Mouse (Mus musculus) embryonic fibroblast, embryonic 13.5 days (primary cell): ENCODE measurements at regions not wholly inside any gene's neighbourhood (a gene's known extent, or its start where the extent isn't known, plus 50 kb on each side); places are given as distances from the start of the nearest gene placed in this dataset.

Experiments used
- H3K27ac ChIP-seq: 2 replicates; pipeline ENCODE4 v1.5.1; 2012; ENCODE audit warnings: low read length, control low read depth, inconsistent platforms; ENCODE audit not compliant: insufficient read depth
- H3K4me1 ChIP-seq: 2 replicates; pipeline ENCODE4 v1.6.1; 2011; ENCODE audit warnings: low read length; ENCODE audit not compliant: control insufficient read depth, insufficient read depth
- H3K4me3 ChIP-seq: 2 replicates; pipeline ENCODE4 v1.5.1; 2011; ENCODE audit warnings: mild to moderate bottlenecking, control low read depth, low read length; ENCODE audit not compliant: insufficient read depth
- CTCF ChIP-seq: IDR thresholded peaks from 2 replicates; pipeline ENCODE4 v1.5.1; 2011; ENCODE audit warnings: mild to moderate bottlenecking, control low read depth, low read length, moderate library complexity, borderline replicate concordance; ENCODE audit not compliant: insufficient read depth
- POLR2A ChIP-seq: IDR thresholded peaks from 2 replicates; pipeline ENCODE4 v1.6.1; 2011; ENCODE audit warnings: low read depth, mild to moderate bottlenecking, control low read depth, low read length, moderate library complexity

DNA sequence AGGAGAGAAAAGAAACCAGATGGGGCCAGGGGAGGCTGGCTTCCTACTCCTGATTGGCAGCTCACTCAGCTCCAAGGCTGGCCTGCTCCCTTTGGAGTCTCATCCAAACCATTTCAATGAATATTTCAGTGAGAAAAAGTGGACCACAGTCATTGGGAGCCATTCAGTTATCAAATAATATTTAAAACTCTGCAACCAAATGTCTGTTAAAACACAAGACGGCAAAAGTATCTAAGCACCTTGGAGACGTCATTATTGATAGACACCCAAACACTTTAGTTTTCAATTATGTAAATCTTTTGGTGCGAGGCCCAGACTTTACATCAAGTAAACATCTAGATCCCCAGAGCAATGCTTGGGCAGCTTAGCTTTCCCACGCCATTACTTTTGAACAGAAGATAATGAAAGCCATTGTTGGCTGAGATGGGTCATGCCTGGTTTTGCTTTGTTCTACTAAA is 268.1 kb upstream of the Dcn start:
- Histone ChIP-seq H3K4me1 (no peaks in the 10 kb centered on the region), H3K27ac (no peak overlapping the region), H3K4me3 (no peak overlapping the region)
- TF ChIP-seq CTCF = no peak
- no peak for TF ChIP-seq POLR2A

DNA sequence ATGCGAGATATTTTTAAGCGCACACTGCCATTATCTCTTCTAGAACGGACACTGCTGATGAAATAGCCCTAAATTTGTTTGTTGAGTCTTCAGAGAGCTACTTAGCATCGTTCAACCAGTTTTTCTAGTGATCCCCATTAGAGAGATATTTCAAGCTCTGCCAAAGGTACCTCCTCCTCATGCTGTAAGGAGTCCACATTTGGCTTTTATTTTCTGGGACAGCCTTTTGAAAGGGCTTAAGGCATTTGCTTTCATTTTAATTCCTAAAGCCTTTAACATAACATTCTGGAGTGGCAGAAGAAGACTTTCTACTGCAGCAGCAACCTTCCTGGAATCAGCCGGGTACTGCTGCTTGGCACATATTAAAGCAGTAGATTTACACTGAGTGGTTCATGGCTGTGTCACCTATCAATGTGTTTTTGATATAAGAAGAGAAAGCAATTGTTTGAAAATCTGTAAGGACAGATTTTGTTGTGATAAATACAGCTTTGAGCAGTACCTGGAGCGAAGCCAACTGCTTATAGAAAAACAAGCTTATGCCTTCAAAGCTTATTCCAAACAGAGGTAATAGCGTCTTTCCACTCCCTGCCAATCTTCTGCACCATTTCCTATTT is 267.5 kb upstream of the Dcn start:
- no peaks in the 10 kb centered on the region for H3K4me1 ChIP-seq
- H3K4me3 ChIP-seq = no peak overlapping the region
- H3K27ac ChIP-seq = no peak overlapping the region
- TF ChIP-seq CTCF = no peak
- no peak for TF ChIP-seq POLR2A

DNA sequence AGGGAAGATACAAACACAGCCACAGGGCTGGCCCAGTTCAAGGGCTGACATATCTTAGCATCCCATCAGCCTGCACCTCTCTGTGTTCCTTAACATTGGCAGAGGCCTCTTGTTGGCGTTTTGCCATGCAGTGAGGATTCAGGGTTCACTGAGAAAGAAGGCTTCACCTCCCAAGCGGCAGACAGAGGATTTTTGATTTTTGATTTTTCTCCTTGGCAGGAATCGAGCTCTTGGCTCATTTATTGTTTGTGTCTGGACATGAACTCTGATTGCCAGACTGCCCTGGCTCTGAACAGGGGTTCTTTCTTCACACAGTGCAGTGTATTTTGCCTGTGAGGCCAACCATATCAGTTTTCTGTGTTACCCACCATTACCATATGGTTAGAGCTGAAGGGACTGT is 259.9 kb upstream of the Dcn start:
- no peaks in the 10 kb centered on the region; the same call in 1 of the 2 replicates for H3K4me1 ChIP-seq
- H3K4me3 ChIP-seq = no peak overlapping the region
- TF ChIP-seq CTCF (no peak), POLR2A (no peak)
- H3K27ac ChIP-seq = no peak overlapping the region

DNA sequence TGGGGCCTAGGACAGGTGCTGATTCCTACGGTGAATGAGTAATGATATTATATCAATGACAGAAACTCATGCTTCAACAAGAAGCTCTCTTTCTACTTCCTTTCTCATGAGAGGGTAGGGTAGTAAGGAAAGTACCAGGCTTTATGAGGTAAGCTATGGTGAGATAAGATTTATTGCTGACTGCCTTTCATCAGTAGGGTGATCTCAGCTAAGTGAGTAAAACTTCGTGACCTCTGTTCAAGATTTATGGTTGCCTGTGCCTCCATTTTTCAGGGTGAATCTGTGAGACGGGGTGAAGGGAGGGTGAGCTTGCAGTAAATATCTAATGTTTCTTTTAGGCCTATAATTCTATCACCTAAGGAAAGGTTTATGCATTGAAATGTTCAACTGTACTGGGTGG is 259.0 kb upstream of the Dcn start:
- Histone ChIP-seq H3K27ac (no peak overlapping the region), H3K4me1 (no peaks in the 10 kb centered on the region; the same call in 1 of the 2 replicates), H3K4me3 (no peak overlapping the region)
- TF ChIP-seq CTCF = no peak
- TF ChIP-seq POLR2A = no peak

DNA sequence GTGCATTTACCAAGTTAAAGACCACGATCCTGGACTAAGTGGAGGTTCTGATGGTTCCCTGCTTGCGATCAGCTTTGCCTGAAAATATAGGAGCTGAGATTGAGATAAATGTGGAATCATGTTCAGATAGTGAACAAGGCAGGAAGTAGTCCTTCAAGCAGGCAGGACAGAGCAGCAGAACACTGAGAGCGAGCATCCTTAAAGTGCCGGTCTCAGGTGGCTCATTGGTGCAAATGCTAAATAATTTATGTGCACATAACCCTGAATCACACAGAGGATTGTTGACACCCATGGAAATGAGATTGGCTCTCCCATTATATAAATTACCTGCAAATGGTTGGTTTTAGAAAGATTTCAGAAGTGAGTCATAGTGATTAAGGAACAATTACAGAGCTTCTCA is 243.8 kb upstream of the Dcn start:
- Histone ChIP-seq H3K4me1 (no peaks in the 10 kb centered on the region), H3K4me3 (no peak overlapping the region), H3K27ac (no peak overlapping the region)
- TF ChIP-seq POLR2A = no peak
- TF ChIP-seq CTCF = no peak

DNA sequence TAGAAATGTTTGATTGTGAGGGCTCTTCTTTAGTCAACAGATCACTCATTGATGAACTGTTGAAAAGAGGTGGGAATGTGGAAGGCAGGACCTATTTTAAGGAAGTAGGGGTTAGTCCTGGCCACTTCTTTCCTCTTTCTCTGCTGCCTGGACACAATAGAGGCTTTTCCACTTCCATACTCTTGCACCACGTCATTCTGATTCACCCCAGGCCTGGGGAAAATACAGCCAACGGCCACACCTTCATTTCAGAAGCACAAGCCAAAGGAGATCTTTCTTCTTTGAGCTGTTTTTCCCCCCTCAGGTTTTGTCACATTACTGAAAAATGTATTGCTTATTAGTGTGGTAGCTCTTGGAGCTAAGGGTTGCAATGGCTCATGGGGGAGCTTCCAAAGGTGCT is 237.9 kb upstream of the Dcn start:
- TF ChIP-seq CTCF = no peak
- no peak for TF ChIP-seq POLR2A
- no peak overlapping the region for H3K27ac ChIP-seq
- no peak overlapping the region for H3K4me3 ChIP-seq
- no peaks in the 10 kb centered on the region; the same call in 1 of the 2 replicates for H3K4me1 ChIP-seq

DNA sequence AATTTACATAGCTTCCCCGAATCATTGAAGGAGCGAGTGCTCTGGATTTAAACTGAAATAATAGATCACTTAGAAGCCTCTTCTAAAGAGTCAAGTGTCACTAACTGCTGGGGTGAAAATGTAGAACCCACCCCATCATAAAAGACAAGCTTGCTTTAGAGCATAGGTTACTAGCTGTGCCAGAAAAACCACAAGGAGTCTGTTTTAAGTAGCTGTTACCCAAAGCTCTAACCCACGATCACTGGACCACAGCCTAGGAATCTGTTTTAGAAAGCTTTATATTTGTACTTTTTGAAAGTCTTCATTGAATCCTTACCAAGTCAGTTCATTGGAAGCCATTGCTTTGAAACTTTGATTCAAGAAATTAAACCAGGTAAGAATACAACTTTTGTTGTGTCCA is 233.7 kb upstream of the Dcn start:
- TF ChIP-seq POLR2A = no peak
- TF ChIP-seq CTCF = no peak
- Histone ChIP-seq H3K27ac (no peak overlapping the region), H3K4me1 (peaks cover 3% of the 10 kb centered on the region), H3K4me3 (no peak overlapping the region)

DNA sequence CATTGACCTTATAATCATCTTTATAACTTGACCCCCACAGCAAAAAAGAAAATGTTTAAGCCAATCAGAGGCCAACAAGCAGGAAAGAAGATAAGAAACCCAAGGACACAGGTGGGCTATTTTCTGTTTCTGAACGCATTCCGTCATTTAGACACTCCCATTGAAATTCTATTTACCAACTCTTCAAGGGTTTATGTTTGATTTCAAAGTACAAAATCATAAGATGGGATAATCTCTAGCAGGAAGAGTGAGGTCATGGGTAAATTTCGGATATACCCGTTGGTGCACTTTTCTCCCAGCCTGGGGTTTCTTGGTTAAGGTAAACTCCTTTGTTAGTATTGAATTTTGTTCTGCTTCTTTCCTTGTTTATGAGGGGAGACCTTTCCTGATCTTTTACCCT is 230.9 kb upstream of the Dcn start:
- H3K27ac ChIP-seq = no peak overlapping the region
- no peak overlapping the region for H3K4me3 ChIP-seq
- TF ChIP-seq CTCF = no peak
- no peak for TF ChIP-seq POLR2A
- peaks cover 4% of the 10 kb centered on the region for H3K4me1 ChIP-seq

DNA sequence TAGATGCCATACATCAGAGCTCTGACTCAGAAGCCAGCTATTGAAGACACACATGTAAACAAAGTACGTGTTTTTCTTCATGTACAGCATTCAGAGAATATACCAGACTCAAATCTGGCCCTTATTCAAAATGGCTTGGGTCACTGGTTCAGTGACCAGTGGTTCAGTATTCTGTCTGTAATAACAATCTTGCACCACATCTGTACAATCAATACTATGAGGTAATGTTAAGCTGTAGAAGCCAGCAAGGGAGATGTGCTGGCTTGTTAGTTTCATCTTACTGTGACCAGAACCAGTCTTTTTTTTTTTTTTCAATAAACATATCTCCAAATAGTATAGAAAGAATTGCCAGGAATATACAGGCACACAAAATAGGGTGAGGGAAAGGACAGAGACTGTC is 229.6 kb upstream of the Dcn start:
- Histone ChIP-seq H3K4me3 (no peak overlapping the region), H3K27ac (no peak overlapping the region), H3K4me1 (peaks cover 4% of the 10 kb centered on the region)
- no peak for TF ChIP-seq CTCF
- no peak for TF ChIP-seq POLR2A

DNA sequence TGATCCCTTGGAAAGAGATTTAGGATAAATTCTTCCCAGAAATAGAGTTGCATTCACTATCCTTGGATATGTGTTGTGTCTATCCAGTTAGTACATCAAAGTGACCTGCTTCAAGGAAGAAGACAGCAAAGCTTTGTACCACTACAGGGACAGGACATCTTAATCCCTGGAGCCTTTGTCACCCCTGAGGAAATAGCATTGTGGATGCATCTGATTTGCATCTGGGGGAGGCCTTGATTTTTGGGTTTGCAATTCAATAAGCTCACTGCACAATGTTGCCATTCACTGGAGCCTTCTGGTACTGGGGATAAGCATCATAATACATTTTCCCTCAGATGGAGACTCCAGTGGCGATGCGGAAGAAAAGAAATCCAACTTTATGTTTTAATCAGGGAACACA is 229.2 kb upstream of the Dcn start:
- H3K27ac ChIP-seq = no peak overlapping the region
- H3K4me1 ChIP-seq = peaks cover 4% of the 10 kb centered on the region
- TF ChIP-seq CTCF = no peak
- H3K4me3 ChIP-seq = no peak overlapping the region
